Mouse (Mus musculus) cerebellum, adult 11 months (tissue): ENCODE measurements at regions not wholly inside any gene's neighbourhood (a gene's known extent, or its start where the extent isn't known, plus 50 kb on each side); places are given as distances from the start of the nearest gene placed in this dataset.

ENCODE experiments used
- DNase-seq: peaks from one replicate; pipeline ENCODE4 v3.0.0; 2022

DNA sequence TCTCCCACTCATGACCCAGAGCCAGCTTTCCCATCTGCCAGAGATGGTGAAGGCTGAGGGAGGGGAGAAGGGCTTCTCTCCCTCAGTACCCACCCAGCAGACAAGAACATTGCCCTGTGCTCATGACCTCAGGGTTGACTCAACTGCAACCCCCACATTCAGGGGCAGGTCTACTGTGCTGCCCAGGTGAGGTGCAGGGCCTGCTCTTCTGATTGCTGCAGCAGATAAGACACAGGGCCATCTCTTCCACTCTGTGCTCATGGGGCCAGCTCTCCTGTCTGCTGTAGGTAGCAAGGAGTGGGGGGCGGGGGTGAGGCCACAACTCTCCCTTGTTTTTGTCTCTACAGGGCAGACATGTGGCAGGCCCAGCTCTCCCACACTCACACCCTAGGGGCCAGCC, 84.1 kb upstream of the Xpo1 start:
- DNase-seq = no peak

DNA sequence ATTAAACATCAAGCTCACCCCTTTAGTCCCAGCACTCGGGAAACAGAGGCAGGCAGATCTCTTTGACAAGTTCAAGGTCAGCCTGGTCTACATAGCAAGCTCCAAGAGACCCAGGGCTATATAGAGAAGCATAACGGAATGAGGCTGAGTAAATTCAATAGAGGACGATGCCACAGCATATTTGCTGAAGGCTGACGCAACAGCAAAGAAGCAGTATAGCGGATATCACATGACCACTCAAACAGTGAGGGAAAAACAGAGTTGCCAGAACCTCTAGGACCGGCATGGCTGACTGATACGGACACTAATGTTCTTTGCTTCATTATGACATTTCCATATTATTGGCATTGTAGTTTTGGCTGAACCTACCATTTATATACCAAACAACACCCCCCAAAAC, 74.2 kb upstream of the Xpo1 start:
- DNase-seq = no peak

- no peak for DNase-seq
Measured at GRCm38 (mm10) chr11:23185211-23185610, 70.6 kb upstream of the Xpo1 start.

DNA sequence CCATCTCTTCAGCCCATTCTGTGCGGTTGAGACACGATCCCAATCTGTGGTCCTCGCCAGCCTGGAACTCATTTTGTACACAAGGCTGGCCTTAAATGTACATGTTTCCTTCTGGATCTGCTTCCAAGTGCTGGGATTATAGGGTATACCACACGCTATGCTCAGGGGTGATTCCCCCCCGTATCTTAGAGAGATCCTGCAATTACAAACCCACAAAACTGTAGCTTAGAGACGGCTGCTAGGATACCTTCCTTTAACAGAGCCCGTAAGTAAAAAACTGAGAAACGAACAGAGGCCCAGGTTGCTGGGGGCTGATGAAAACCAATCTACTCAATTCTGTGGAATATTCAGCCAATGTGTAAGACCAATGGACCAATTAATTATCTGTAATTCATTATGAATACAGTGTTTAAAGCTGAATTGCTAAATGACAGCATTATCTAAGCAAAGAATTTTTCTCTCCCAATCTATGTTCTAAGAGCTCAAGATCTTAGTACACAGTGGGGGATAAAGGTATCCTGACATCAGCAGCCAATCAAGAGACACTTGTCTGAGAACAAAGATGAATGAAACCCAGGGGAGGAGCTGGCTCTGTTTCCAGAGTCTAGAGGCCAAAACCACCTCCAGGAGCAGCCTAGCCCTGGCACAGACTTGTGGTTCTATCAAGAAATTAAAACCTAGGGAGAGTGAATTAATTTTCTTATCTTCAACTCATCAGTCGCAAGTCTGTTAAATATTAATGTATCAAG, 54.0 kb upstream of the Xpo1 start:
- no peak for DNase-seq

- no peak for DNase-seq
Measured at GRCm38 (mm10) chr11:23203566-23203965, 52.3 kb upstream of the Xpo1 start.

DNA sequence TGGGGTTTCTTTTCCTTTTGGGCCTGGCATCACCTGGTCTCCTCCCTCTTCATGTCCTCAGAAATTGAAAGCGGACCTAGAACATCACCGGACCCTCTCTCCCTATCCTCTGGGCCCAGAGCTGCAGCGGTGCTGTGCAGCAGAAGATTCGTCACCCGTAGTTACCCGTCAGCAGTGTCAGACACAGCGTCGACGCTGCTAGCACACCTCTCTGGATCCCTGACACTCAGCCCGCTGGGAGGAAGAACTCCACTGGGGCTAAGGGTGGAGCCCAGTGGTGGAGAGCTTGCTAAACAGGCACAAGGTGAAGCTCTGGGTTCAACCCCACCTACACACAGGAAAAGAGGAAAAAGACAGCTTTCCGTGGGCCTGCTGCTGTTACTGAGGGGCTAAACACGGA, 51.8 kb upstream of the Xpo1 start:
- DNase-seq = no peak
